Mouse (Mus musculus) kidney, adult 8-10 months (tissue): ENCODE measurements at regions not wholly inside any gene's neighbourhood (a gene's known extent, or its start where the extent isn't known, plus 50 kb on each side); places are given as distances from the start of the nearest gene placed in this dataset.

Experiments
- DNase-seq, 2 experiments: peaks; one replicate each; pipeline ENCODE4 v3.0.0; 2022

DNA sequence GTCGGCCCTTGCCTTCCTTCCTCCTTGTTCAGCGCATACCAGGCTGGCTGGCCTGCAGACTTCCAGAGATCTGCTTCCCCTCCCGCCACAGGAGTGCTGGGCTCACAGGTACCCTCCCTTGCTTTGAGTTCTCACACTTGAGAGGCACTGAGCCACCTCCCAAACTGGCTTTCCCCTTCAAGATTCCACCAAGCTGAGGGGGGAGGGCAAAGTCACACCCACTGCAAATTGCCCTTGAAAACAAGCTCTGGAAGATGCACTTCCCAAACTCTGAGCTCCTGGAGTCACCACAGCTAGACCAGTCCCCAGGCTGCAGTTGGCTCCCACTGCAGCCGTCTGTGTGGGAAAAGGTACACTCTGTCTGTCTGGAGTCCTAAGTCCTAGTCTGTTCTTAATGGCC lies 142.1 kb upstream of the Slc22a12 start:
- no peak for DNase-seq

DNA sequence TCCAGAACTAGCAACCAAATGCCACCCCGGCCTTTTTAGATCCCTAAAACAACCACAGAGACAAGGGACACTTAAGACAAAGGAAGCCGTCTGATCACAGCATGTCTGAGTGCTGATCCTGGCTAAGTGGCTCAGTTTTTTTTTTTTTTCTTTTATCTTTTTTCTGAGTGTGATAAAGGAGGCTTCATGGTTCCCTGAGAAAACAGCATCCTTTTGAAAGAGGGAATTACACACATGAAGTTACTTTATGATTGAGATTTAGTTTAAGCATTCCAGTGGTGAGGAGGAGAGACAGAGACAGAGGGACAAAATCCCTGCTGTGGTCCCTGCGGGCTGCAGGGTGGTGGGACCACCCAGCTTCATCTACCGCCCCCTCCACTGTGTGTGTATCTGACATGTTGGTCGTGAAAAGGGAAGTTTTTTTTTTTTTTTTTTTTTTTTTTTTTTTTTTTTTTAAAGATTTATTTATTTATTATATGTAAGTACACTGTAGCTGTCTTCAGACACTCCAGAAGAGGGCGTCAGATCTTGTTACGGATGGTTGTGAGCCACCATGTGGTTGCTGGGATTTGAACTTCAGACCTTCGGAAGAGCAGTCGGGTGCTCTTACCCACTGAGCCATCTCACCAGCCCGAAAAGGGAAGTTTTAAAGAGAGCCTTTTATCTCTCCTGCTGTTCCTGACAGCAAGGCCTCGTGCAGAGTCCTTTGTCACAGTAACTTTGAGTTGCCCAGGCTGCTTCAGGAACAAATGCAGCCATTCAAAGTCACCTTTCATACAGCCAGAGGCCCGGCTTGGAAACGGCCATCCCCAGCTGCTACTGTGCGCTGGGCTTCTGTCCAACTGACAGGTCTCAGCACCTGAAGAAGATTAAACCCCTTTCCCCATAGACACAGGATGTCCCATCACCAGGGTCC lies 136.8 kb upstream of the Slc22a12 start:
- DNase-seq = no peak

DNA sequence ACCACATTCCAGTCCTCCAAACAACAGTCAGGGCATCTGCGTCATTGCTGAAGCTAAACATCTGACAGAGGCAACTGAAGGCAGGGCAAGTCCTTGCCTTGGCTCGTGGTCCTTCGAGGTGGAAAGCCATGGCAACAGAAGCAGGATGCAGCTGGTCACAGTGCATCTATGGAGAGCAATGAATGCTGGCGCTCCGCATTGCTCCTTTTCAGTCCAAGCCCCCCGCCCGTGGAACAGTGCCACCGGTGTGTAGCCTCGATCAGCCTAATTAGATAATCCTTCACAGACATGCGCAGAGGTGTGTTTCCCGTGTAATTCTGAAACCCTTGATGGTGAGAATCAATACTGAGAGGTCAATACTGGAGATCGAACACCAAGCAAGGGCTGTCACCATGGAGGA lies 134.7 kb upstream of the Slc22a12 start:
- DNase-seq = no peak

GRCm38 (mm10) chr19:6675586-6675985 lies 132.8 kb upstream of the Slc22a12 start:
- no peak for DNase-seq

DNA sequence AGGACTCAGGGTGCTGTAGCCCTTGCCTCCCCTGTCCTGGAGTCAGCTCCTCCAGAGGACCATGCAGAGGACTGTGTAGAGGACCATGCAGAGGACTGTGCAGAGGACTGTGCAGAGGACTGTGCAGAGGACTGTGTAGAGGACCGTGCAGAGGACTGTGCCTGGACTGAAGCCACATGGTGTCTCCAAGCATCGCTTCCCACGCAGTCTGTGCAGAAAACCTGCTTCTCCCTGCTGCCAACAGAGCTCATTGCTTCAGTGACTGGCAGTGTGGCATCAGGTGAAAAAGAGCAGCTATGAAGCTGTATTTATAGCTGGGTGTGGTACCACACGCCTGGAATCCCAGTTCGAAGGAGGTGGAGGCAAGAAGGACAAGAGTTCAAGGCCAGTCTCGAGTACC lies 128.9 kb upstream of the Slc22a12 start:
- DNase-seq = no peak

- no peak for DNase-seq
These were observed 127.0 kb upstream of the Slc22a12 start for GRCm38 (mm10) chr19:6669881-6670280.

DNA sequence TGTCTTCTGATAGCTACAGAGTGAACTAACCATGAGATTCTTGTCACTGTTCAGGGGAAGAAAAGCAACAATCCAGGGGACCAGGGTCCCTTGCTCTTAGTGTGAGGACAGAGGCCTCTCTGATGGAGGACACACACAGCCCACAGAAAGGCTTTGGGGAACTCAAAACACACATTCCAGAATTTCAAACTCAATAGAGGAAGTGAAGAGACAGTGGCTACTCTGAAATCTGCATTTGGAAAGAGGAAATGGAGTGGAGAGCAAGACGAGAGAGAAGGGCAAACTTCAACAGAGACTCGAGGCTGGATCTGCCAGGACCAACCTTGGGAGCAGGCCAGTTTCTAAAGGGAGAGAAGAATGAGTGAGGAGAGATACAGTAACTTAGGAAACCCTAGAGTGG lies 125.7 kb upstream of the Slc22a12 start:
- no peak for DNase-seq

- DNase-seq = no peak
These were observed 123.4 kb upstream of the Slc22a12 start for GRCm38 (mm10) chr19:6666187-6666722.

DNA sequence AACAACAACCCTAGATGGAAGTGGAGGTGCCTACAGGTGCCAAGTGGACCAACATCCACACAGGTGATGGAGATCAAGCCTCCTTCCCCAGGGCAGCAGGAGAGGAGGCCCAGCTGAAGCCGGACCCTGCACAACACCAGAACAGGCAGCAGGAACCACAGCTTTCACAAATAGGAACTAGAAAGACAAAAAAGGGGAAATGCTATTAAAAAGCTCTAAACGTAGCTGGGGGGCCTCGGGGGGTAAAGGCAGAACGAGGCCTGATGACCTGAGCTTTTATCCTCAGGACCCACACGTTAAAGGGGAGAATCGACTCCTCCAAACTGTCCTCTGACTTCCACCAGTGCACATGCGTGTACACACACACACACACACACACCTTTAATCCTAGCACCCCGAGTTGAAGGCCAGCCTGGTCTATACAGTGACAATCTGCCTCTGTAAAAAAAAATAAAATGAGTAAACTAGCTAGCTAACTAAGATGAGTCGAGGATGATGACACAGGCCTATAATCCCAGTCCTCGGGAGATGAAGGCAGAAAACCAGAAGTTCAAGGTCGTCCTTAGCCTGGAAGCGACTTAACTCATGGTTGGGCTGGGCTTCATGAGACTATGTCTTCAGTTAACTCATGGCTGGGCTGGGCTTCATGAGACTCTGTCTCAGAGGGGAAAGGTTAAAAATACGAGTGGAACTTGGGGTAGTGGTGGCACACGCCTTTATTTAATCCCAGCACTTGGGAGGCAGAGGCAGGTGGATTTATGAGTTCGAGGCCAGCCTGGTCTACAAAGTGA lies 122.6 kb upstream of the Slc22a12 start:
- no peak for DNase-seq

DNA sequence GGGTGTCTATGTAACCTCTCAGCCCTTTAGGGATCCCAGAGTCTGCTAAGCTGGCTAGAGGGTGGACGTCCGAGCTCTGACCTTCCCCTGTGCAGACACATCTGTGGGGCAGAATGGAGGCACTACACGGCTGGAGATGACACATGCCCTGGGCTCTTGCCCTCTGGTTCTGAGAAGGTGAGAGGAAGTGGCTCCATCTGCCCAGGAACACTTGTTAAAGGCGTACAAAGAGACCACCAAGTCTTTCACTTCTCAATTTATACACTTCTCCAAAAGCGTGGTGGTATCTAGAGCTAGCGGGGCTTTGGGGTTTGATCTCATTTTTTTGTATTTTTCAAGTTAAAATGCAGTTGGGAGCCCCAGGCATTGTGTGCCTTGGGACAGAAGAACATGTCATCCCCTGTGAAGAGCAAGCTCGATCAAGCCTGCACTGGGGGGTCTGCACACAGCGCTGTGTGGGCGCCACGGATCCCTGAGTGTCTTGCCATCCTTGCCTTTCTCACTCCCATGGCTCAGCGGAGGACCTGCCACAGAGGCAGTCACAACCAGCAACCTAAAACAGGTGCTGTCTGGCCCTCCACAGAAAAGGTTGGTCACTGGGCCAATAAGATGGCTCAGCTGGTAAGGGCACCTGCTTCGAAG lies 121.6 kb upstream of the Slc22a12 start:
- no peak for DNase-seq

DNA sequence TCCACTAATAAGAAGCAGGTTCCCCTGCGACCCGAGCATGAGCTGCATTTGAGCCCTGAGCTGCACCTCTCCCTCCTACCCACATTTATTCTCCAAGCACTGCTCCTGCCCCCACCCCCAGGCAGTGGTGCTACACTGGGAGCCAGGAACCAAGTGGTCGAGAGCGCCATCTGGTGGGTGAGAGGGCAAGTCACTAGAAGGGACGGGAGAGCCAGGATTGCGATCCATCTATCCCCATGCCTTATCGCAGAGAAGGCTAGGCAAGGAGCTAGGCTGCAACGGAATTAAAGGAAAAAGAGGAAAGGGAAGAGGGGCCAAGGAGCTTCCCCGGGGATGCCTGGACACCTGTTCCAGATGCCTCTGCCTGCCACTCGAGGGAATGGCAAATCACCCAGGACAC lies 120.6 kb upstream of the Slc22a12 start:
- DNase-seq = peak; percentile 63 to 85

DNA sequence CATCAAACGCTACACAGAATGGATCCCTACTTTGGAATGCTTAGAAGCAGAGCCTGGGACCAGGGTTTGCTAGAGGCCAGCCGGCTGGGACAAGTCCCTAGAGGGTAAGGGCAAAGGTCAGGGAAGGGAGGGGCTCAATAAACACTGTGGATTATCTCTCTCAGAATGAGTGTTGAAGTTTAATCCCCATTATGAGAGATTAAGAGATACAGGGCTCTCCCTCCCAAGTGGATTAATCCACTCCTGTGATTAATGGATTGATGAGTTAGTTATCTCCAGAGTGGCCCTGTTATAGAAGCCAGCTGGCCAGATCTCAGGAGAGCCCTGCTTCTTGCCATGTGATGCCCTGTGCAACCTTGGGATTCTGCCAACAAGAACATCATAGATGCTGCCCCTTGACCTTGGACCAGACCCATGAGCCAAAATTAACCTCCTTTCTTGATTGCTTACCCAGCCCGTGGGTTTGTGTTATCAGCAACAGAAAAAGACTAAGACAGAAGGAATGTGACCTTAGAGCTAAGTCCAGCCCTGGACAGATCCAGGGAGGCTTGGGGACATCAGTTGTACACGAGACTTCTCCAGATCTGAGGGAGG lies 119.6 kb upstream of the Slc22a12 start:
- peak; percentile 41 to 48 for DNase-seq

- DNase-seq = no peak
These were observed 118.7 kb upstream of the Slc22a12 start for GRCm38 (mm10) chr19:6661508-6661871.

DNA sequence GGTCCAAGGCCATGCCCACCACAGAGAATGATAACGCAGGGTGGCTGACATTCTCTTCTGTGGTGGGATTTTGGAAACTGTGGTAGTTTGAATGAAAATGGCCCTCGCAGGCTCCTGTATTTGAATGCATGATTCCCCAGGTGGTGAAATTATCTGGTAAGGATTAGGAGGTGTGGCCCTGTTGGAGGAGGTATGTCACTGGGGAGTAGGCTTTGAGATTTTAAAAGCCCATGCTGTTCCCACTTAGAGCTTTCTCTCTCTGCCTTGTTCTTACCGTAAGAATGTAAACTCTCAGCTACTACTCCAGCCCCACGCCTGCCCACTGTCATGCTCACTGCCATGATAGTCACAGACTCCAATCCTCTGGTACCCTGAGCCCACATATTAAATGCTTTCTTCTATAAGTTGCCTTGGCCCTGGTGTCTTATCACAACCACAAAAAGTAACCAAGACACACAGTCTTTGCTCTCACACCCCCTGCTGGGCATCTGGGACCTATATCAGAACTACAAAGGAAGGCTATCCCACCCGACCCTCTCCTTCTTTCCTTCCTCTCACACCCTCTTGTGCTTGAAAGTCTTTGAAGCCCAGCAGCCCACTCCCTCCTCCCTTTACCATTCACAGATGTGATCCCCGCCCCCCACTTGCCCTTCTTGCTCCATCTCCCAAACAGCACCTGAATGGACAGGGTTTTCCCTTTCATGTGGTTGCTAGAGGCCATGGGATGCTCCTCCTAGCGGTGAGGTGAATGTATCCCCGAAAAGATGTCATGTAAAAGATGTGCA lies 118.1 kb upstream of the Slc22a12 start:
- no peak for DNase-seq

DNA sequence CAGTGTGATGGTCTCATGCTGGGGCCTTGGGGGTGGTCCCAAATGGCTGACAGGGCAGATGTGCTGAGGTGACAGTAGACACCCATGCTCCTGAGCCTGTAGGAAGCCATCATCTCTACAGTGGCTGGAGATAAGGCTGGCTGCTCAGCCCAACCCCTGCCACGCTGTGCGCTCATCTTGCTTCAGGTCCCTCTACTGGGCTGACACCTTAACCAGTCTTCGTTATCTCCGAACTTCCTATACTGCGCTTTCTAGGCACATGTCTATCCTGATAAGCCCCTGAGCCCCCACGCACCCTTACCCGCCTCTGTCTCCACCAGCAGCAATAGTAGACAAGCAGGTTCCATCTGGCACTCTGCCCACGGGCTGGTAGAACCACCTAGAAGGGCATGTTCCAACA lies 117.3 kb upstream of the Slc22a12 start:
- no peak for DNase-seq

GRCm38 (mm10) chr19:6654550-6654949 lies 111.7 kb upstream of the Slc22a12 start:
- no peak for DNase-seq

GRCm38 (mm10) chr19:6652775-6653174 lies 109.9 kb upstream of the Slc22a12 start:
- DNase-seq = peak in 1 of 2 experiments; percentile 31

GRCm38 (mm10) chr19:6651192-6651591 lies 108.4 kb upstream of the Slc22a12 start:
- no peak for DNase-seq

DNA sequence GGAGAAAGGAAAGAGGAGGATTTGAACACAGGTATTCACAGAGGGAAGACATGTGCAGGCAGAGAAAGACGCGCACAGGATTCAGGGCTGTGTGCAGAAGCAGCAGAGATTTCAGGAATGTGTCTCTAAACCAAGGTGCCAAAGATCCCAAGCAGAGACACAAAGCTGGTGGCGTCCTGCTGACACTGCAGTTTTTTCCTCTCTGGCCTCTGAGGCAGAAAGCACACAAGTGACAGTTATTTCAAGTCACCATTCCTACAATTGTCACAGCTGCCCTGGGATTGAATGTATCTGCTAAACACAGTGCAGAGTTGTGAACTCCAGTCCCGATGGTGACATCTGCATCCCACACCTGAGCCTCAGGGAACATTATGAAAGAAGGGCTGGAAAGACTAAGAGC lies 107.1 kb upstream of the Slc22a12 start:
- DNase-seq = no peak

DNA sequence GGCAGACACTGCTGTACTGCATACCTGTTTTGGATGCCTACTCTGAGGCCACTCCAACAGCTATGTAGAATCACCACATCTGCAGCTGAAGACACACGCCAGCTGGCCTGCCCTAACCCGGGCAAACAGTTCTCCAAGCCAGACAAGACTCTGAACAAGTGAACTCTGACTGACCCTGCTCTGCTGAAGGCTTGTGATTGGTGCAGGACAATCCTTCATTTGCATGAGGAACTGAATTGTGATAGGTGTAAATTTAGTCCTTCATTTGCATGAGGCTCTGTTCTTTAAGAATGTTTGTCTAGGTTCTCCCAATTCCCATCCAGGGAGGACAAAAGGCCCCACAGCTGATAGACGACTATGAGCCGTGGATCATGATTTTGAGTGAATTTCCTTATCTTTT lies 104.9 kb upstream of the Slc22a12 start:
- no peak for DNase-seq

GRCm38 (mm10) chr19:6647216-6647615 lies 104.4 kb upstream of the Slc22a12 start:
- DNase-seq = no peak

DNA sequence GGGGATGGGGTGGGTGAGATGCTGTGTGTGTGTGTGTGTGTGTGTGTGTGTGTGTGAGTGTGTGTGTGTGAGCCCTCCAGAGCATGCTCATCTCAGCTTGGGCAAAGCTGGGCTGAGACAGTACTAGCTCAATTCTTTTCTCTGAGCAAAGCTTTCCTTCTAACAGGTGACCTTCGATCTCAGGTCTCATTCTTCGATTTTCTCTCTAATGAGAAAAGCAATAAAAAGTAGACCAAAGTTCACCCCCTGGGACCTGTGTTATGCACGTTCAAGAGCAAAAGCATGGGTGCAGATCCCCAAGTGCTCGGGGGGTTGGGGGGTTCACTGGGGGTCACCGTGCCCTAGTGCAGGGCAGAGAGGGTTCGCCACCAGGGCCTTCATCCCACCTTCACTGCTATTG lies 103.1 kb upstream of the Slc22a12 start:
- peak; percentile 30 to 54 for DNase-seq
